Mouse (Mus musculus) thymus, adult 2 months (tissue): ENCODE measurements around the gene Mrps34. TPM values are rescaled to one million over a fixed set of nuclear protein-coding genes. Genes with fewer than 3 reads are reported as not detected.

Experiments
- DNase-seq: peaks from one replicate; pipeline ENCODE4 v3.0.0; 2021
- H3K27ac ChIP-seq: fragments of 200-500 bp; 2 replicates; pipeline ENCODE4 v1.5.1; 2012; ENCODE audit warnings: low read length, control low read depth; ENCODE audit not compliant: control insufficient read depth, insufficient read depth
- H3K27me3 ChIP-seq: fragments of 200-500 bp; 2 replicates; pipeline ENCODE4 v1.6.1; 2012; ENCODE audit warnings: mild to moderate bottlenecking, low read length, moderate library complexity, mixed read lengths; ENCODE audit not compliant: control insufficient read depth, insufficient read depth
- H3K36me3 ChIP-seq: fragments of 200-500 bp; 2 replicates; pipeline ENCODE4 v1.6.1; 2012; ENCODE audit warnings: mild to moderate bottlenecking, low read length, moderate library complexity; ENCODE audit not compliant: control insufficient read depth, insufficient read depth
- H3K4me1 ChIP-seq: fragments of 200-500 bp; replicated peaks from 2 replicates; pipeline ENCODE4 v1.6.1; 2012; ENCODE audit warnings: low read length; ENCODE audit not compliant: control insufficient read depth, insufficient read depth
- H3K4me3 ChIP-seq: fragments of 200-500 bp; 2 replicates; pipeline ENCODE4 v1.5.1; 2012; ENCODE audit warnings: mild to moderate bottlenecking, low read length, control low read depth, moderate library complexity; ENCODE audit not compliant: control insufficient read depth, insufficient read depth
- CTCF ChIP-seq: fragments of 200-500 bp; IDR thresholded peaks from 2 replicates; pipeline ENCODE4 v1.5.1; 2012; ENCODE audit warnings: mild to moderate bottlenecking, control low read depth, low read length, moderate library complexity, borderline replicate concordance; ENCODE audit not compliant: control insufficient read depth, poor library complexity, insufficient read depth; ENCODE audit errors: extremely low read depth
- POLR2A ChIP-seq: fragments of 200-500 bp; IDR thresholded peaks from 2 replicates; pipeline ENCODE4 v1.6.1; 2012; ENCODE audit warnings: mild to moderate bottlenecking, low read length, control low read depth, moderate library complexity; ENCODE audit not compliant: control insufficient read depth, poor library complexity, insufficient read depth; ENCODE audit errors: extremely low read depth
- WGBS: fragments of 180-500 bp; shearing (Covaris S2); methylation state at CpG from one replicate; pipeline ENCODE4 v1.1.7; 2018; 5-methylcytosine and 5-hydroxymethylcytosine counted together
- polyA plus RNA-seq: library from polyadenylated mRNA; depleted of rRNA; stranded (reverse); fragments of >200 nt; gene quantifications from 2 replicates; pipeline ENCODE4 v1.2.3, GENCODE M21; 2012

The Mrps34 gene
- polyA plus RNA-seq, 1 experiment: 146 TPM

DNA sequence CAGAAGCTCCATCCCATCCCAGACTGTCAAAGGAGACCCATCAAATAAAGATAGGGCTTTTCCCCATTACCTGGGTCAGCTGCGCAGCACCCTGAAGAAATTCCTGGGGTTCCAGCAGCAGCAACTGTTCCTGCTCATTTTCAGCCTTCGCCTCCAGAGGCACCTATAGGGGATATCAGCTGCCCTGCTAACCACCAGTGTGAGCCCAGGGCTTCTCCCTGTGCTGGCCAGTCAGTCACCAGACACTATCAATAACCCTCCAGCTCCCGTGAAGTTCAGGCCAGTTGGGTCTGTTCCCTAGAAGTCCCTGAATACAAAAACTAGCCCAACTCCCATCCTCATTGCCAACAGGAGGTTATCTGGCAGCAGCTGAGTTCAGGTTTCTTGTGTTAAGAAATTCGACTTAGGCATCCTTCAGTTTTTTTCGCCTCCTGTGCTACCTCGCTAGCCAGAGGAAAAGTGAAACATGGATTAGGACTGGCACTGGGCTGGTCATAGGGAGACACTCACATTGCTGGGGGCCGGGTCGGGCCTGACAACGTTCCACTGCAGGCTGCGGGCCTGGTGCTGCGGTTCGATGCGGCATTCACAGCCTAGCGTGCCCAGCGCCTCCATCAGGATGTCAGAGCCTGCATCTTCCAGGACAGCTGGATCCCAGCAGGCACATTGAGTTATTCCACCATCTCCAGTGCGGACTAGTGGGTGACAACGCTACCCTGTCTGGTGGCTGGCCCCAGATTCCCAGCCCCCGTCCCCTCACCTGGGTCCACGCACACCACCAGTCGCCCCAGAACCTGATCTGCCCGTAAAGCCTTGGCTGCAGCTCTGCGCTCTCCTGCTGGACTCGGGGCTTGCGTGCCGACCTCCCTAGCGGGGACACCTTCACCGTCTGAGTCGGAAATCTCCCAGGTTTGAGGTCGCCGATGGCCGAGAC is 588 bp upstream of the Mrps34 start:
- Histone ChIP-seq H3K27me3 (no peaks in the 10 kb centered on the region), H3K4me3 (peak overlapping the region; percentile 71), H3K27ac (peak overlapping the region; percentile 67), H3K36me3 (peaks cover 20% of the 10 kb centered on the region), H3K4me1 (peaks cover 26% of the 10 kb centered on the region)
- 14% methylated on average over 31 of the region's 31 CpGs for WGBS
- DNase-seq: no peak
- TF ChIP-seq CTCF (no peak), POLR2A (no peak)

DNA sequence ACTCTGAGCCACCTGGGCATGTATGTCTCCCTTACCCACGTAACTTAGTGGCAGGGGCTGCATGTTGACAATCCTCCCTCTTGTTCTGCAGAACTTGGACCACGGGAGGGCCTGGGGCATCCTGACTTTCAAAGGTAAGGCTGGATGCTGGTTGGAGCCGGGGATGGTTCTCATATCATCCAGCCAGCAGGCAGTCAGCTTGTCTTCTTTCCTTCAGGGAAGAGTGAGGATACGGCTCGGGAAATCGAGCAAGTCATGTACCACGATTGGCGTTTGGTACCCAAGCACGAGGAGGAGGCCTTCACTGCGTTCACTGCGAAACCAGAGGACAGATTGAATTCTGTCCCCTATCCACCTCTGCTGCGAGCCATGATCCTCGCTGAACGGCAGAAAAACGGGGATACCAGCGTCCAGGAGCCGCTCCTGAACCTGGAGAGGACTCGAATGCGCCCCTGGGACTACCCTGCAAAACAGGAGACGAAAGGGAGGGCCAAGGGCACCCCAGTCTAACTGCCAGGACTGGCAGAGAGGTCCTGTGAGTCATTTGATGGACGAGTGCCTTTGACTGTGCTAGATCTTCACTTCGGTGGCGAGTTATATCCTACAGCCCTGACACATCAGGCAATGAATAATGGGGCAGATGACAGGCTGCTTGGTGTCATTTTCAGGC is 790 bp downstream of the Mrps34 start:
- peak overlapping the region; percentile 67 for H3K27ac ChIP-seq
- WGBS: 5% methylated on average over 23 of the region's 23 CpGs
- peaks cover 28% of the 10 kb centered on the region for H3K36me3 ChIP-seq
- peaks cover 26% of the 10 kb centered on the region for H3K4me1 ChIP-seq
- no peak for DNase-seq
- TF ChIP-seq CTCF: no peak
- no peak for TF ChIP-seq POLR2A
- peak overlapping the region; percentile 71 for H3K4me3 ChIP-seq
- no peaks in the 10 kb centered on the region for H3K27me3 ChIP-seq

DNA sequence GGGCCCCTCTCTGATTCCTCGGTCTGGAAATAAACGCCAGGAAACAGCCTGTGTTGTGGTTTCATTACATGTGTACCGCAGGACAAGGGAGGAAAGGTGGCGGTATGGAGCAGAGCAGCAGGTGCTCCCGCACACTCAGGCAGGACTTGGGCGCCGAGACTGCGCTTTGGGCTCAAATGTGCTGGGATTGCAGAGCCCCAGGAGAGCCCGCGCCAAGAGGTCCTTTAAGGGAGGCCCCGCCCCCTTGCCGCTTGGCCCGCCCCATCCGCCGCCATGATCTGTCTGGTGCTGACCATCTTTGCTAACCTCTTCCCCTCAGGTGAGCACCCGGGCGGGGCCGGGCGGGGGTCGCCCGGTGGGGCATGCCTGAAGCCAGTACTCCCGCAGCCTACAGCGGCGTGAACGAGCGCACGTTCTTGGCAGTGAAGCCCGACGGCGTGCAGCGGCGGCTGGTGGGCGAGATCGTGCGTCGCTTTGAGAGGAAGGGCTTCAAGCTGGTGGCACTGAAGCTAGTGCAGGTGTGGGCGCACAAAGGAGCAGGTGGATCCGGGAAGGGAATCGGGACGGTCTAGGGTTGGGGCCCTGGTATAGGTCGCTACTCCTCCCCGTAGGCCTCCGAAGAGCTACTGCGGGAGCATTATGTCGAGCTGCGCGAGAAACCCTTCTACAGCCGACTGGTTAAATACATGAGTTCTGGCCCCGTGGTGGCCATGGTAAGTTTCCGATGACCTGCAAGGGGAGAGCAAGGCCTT is 1.5 kb downstream of the Mrps34 start, which contains the start of gene Nme3:
Nme3 (plus strand) TSS at position 260 of the 752 bp plus-strand sequence.
- H3K4me1 ChIP-seq: peaks cover 26% of the 10 kb centered on the region
- H3K4me3 ChIP-seq: peak within 1 kb of the TSS; percentile 71
- peak within 1 kb of the TSS; percentile 67 for H3K27ac ChIP-seq
- 1% methylated on average over 50 of the region's 50 CpGs for WGBS
- no peaks in the 10 kb centered on the region for H3K27me3 ChIP-seq
- no peak for TF ChIP-seq POLR2A
- peaks cover 27% of the 10 kb centered on the region for H3K36me3 ChIP-seq
- peak; percentile 70 for DNase-seq

DNA sequence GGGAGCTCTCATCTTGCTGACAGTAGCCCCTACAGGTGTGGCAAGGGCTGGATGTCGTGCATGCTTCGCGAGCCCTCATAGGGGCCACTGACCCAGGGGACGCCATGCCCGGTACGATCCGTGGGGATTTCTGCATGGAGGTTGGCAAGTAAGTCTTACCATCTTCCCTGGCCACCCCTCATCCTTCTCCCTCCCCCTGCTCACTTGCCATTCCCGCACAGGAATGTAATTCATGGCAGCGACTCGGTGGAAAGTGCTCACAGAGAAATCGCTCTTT is 2.0 kb downstream of the Mrps34 start:
- TF ChIP-seq POLR2A: no peak
- no peak for TF ChIP-seq CTCF
- 68% methylated on average over 11 of the region's 11 CpGs for WGBS
- Histone ChIP-seq H3K27me3 (no peaks in the 10 kb centered on the region), H3K36me3 (peaks cover 32% of the 10 kb centered on the region), H3K4me3 (peak overlapping the region; percentile 71), H3K27ac (no peak overlapping the region), H3K4me1 (peaks cover 26% of the 10 kb centered on the region)
- DNase-seq: no peak

DNA sequence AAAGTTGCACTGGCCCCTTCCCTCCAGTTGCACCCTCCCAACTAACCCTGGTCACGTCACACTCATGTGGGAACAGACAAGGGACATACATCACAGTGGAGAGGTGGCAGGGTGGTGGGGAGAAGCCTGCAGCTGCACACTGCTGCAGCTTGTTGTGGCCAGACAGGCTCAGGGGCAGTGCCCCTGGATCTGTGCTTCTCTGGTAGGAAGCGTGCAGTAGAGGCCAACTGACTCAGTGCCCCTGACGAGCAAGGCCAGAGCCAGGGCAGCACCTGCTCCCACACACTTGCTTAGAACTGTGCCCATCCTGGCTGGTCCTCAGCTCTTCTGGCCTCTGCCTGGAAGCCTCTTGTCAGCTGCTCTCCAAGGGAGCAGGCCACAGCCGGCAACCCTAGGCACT is 2.7 kb downstream of the Mrps34 start:
- DNase-seq: no peak
- no peak for TF ChIP-seq POLR2A
- no peak for TF ChIP-seq CTCF
- H3K4me3 ChIP-seq: no peak overlapping the region
- peaks cover 32% of the 10 kb centered on the region for H3K36me3 ChIP-seq
- H3K27me3 ChIP-seq: no peaks in the 10 kb centered on the region
- no peak overlapping the region for H3K27ac ChIP-seq
- peaks cover 26% of the 10 kb centered on the region for H3K4me1 ChIP-seq
- 97% methylated on average over 4 of the region's 4 CpGs for WGBS
